Mouse (Mus musculus): ENCODE measurements around the gene Anapc2. TPM values are rescaled to one million over a fixed set of nuclear protein-coding genes. Genes with fewer than 3 reads are reported as not detected.

Anapc2 gene
- total RNA-seq, 2 experiments from 2014 or later: 9.2 to 12.9 TPM

DNA sequence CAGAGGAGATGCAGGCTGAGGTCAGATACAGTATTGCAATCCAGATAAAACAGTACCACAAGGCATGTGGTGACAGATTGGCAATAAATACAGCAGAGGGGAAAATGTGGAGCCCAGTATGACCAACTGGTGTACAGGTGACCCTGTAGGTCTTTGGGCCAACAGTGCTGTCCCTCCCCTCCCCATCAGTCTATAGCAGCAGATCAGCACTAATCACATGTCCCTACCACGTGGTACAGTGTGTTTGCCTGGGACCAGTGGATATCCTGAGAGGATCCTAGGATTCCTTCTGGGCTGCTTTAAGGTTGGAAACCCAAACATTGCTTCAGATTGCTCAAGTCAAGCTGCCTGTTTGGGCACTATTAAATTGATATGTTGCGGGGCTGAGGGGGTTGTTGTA is 61.3 kb downstream of the Anapc2 start:
- ATAC-seq (replicated peaks; ENCODE audit: low FRiP score, poor library complexity, severe bottlenecking): no peak

Other genes with a start within 250 kb of the Anapc2 start
Only the 30 nearest of the 34 such genes appear.
- not detected in 2 replicates for gene Entpd8, start 192.2 kb upstream of the Anapc2 start, total RNA-seq (2015; ENCODE audit: low replicate concordance)
- not detected in 2 replicates for gene Entpd8, start 192.2 kb upstream of the Anapc2 start, total RNA-seq (2017; ENCODE audit: low replicate concordance)
- not detected in 2 replicates for gene Noxa1, start 177.3 kb upstream of the Anapc2 start, total RNA-seq (2015; ENCODE audit: low replicate concordance)
- not detected in 2 replicates for gene Noxa1, start 177.3 kb upstream of the Anapc2 start, total RNA-seq (2017; ENCODE audit: low replicate concordance)
- not detected in 2 replicates for gene Nrarp, start 91.7 kb upstream of the Anapc2 start, total RNA-seq (2015; ENCODE audit: low replicate concordance)
- 0.51 TPM in 1 of 2 replicates, not detected in the other for gene Nrarp, start 91.7 kb upstream of the Anapc2 start, total RNA-seq (2017; ENCODE audit: low replicate concordance)
- gene Tor4a, start 75.6 kb upstream of the Anapc2 start, total RNA-seq (2015; ENCODE audit: low replicate concordance): 3.1 and 5.0 TPM in 2 replicates
- gene Tor4a, start 75.6 kb upstream of the Anapc2 start, total RNA-seq (2017; ENCODE audit: low replicate concordance): 6.7 and 7.4 TPM in 2 replicates
- gene Nelfb, start 61.0 kb upstream of the Anapc2 start, total RNA-seq (2015; ENCODE audit: low replicate concordance): 0.77 and 6.1 TPM in 2 replicates
- 19.5 and 25.7 TPM in 2 replicates for gene Nelfb, start 61.0 kb upstream of the Anapc2 start, total RNA-seq (2017; ENCODE audit: low replicate concordance)
- gene Stpg3, start 57.8 kb upstream of the Anapc2 start, total RNA-seq (2015; ENCODE audit: low replicate concordance): not detected in 2 replicates
- 0.34 TPM in 1 of 2 replicates, not detected in the other for gene Stpg3, start 57.8 kb upstream of the Anapc2 start, total RNA-seq (2017; ENCODE audit: low replicate concordance)
- not detected in 2 replicates for gene Fam166a, start 53.7 kb upstream of the Anapc2 start, total RNA-seq (2015; ENCODE audit: low replicate concordance)
- not detected in 2 replicates for gene Fam166a, start 53.7 kb upstream of the Anapc2 start, total RNA-seq (2017; ENCODE audit: low replicate concordance)
- gene Tubb4b, start 47.8 kb upstream of the Anapc2 start, total RNA-seq (2015; ENCODE audit: low replicate concordance): 161 and 203 TPM in 2 replicates
- 205 and 234 TPM in 2 replicates for gene Tubb4b, start 47.8 kb upstream of the Anapc2 start, total RNA-seq (2017; ENCODE audit: low replicate concordance)
- gene Slc34a3, start 38.1 kb upstream of the Anapc2 start, total RNA-seq (2015; ENCODE audit: low replicate concordance): not detected in 2 replicates
- gene Slc34a3, start 38.1 kb upstream of the Anapc2 start, total RNA-seq (2017; ENCODE audit: low replicate concordance): not detected in 2 replicates
- not detected in 2 replicates for gene Rnf224, start 35.7 kb upstream of the Anapc2 start, total RNA-seq (2015; ENCODE audit: low replicate concordance)
- not detected in 2 replicates for gene Rnf224, start 35.7 kb upstream of the Anapc2 start, total RNA-seq (2017; ENCODE audit: low replicate concordance)
- gene Rnf208, start 30.2 kb upstream of the Anapc2 start, total RNA-seq (2015; ENCODE audit: low replicate concordance): not detected in 2 replicates
- gene Rnf208, start 30.2 kb upstream of the Anapc2 start, total RNA-seq (2017; ENCODE audit: low replicate concordance): not detected in 2 replicates
- not detected in 2 replicates for gene Cysrt1, start 30.0 kb upstream of the Anapc2 start, total RNA-seq (2015; ENCODE audit: low replicate concordance)
- gene Cysrt1, start 30.0 kb upstream of the Anapc2 start, total RNA-seq (2017; ENCODE audit: low replicate concordance): not detected in 2 replicates
- 2.1 and 3.3 TPM in 2 replicates for gene AL732309.1, start 25.6 kb upstream of the Anapc2 start, total RNA-seq (2015; ENCODE audit: low replicate concordance)
- 1.6 TPM in 1 of 2 replicates, not detected in the other for gene AL732309.1, start 25.6 kb upstream of the Anapc2 start, total RNA-seq (2017; ENCODE audit: low replicate concordance)
- gene Tmem203, start 17.0 kb upstream of the Anapc2 start, total RNA-seq (2015; ENCODE audit: low replicate concordance): 2.5 and 8.8 TPM in 2 replicates
- gene Tmem203, start 17.0 kb upstream of the Anapc2 start, total RNA-seq (2017; ENCODE audit: low replicate concordance): 2.2 and 3.7 TPM in 2 replicates
- 1.5 and 4.0 TPM in 2 replicates for gene Tprn, start 9.9 kb upstream of the Anapc2 start, total RNA-seq (2015; ENCODE audit: low replicate concordance)
- 0.26 and 2.6 TPM in 2 replicates for gene Tprn, start 9.9 kb upstream of the Anapc2 start, total RNA-seq (2017; ENCODE audit: low replicate concordance)
- gene Ssna1, start within 50 bp of the Anapc2 start, total RNA-seq (2015; ENCODE audit: low replicate concordance): 36.5 and 67.5 TPM in 2 replicates
- 9.9 and 24.8 TPM in 2 replicates for gene Ssna1, start within 50 bp of the Anapc2 start, total RNA-seq (2017; ENCODE audit: low replicate concordance)
- gene Tmem210, start 15.7 kb downstream of the Anapc2 start, total RNA-seq (2015; ENCODE audit: low replicate concordance): not detected in 2 replicates
- not detected in 2 replicates for gene Tmem210, start 15.7 kb downstream of the Anapc2 start, total RNA-seq (2017; ENCODE audit: low replicate concordance)
- gene Lrrc26, start 17.4 kb downstream of the Anapc2 start, total RNA-seq (2015; ENCODE audit: low replicate concordance): not detected in 2 replicates
- not detected in 2 replicates for gene Lrrc26, start 17.4 kb downstream of the Anapc2 start, total RNA-seq (2017; ENCODE audit: low replicate concordance)
- gene Grin1, start 46.7 kb downstream of the Anapc2 start, total RNA-seq (2015; ENCODE audit: low replicate concordance): not detected in 2 replicates
- not detected in 2 replicates for gene Grin1, start 46.7 kb downstream of the Anapc2 start, total RNA-seq (2017; ENCODE audit: low replicate concordance)
- gene Man1b1, start 59.9 kb downstream of the Anapc2 start, total RNA-seq (2015; ENCODE audit: low replicate concordance): 4.6 and 11.1 TPM in 2 replicates
- gene Man1b1, start 59.9 kb downstream of the Anapc2 start, total RNA-seq (2017; ENCODE audit: low replicate concordance): 13.2 and 28.3 TPM in 2 replicates
- 13.3 TPM in 1 of 2 replicates, not detected in the other for gene Dpp7, start 83.9 kb downstream of the Anapc2 start, total RNA-seq (2015; ENCODE audit: low replicate concordance)
- gene Dpp7, start 83.9 kb downstream of the Anapc2 start, total RNA-seq (2017; ENCODE audit: low replicate concordance): 2.6 TPM in 1 of 2 replicates, not detected in the other
- gene Uap1l1, start 93.2 kb downstream of the Anapc2 start, total RNA-seq (2015; ENCODE audit: low replicate concordance): 7.7 and 13.3 TPM in 2 replicates
- gene Uap1l1, start 93.2 kb downstream of the Anapc2 start, total RNA-seq (2017; ENCODE audit: low replicate concordance): 0.51 and 3.9 TPM in 2 replicates
- 3.3 and 8.8 TPM in 2 replicates for gene Sapcd2, start 99.8 kb downstream of the Anapc2 start, total RNA-seq (2015; ENCODE audit: low replicate concordance)
- 0.98 and 8.0 TPM in 2 replicates for gene Sapcd2, start 99.8 kb downstream of the Anapc2 start, total RNA-seq (2017; ENCODE audit: low replicate concordance)
- gene Entpd2, start 123.4 kb downstream of the Anapc2 start, total RNA-seq (2015; ENCODE audit: low replicate concordance): not detected in 2 replicates
- gene Entpd2, start 123.4 kb downstream of the Anapc2 start, total RNA-seq (2017; ENCODE audit: low replicate concordance): not detected in 2 replicates
- gene Npdc1, start 126.9 kb downstream of the Anapc2 start, total RNA-seq (2015; ENCODE audit: low replicate concordance): not detected in 2 replicates
- not detected in 2 replicates for gene Npdc1, start 126.9 kb downstream of the Anapc2 start, total RNA-seq (2017; ENCODE audit: low replicate concordance)
- 2.7 and 4.0 TPM in 2 replicates for gene Fut7, start 150.8 kb downstream of the Anapc2 start, total RNA-seq (2015; ENCODE audit: low replicate concordance)
- 4.4 and 4.5 TPM in 2 replicates for gene Fut7, start 150.8 kb downstream of the Anapc2 start, total RNA-seq (2017; ENCODE audit: low replicate concordance)
- 7.7 and 16.7 TPM in 2 replicates for gene Abca2, start 156.2 kb downstream of the Anapc2 start, total RNA-seq (2015; ENCODE audit: low replicate concordance)
- 4.5 and 7.3 TPM in 2 replicates for gene Abca2, start 156.2 kb downstream of the Anapc2 start, total RNA-seq (2017; ENCODE audit: low replicate concordance)
- not detected in 2 replicates for gene Clic3, start 184.4 kb downstream of the Anapc2 start, total RNA-seq (2015; ENCODE audit: low replicate concordance)
- gene Clic3, start 184.4 kb downstream of the Anapc2 start, total RNA-seq (2017; ENCODE audit: low replicate concordance): not detected in 2 replicates
- 18.2 and 33.8 TPM in 2 replicates for gene Paxx, start 188.6 kb downstream of the Anapc2 start, total RNA-seq (2015; ENCODE audit: low replicate concordance)
- 8.4 and 10.6 TPM in 2 replicates for gene Paxx, start 188.6 kb downstream of the Anapc2 start, total RNA-seq (2017; ENCODE audit: low replicate concordance)
- 1.3 TPM in 1 of 2 replicates, not detected in the other for gene Ptgds, start 197.6 kb downstream of the Anapc2 start, total RNA-seq (2015; ENCODE audit: low replicate concordance)
- not detected in 2 replicates for gene Ptgds, start 197.6 kb downstream of the Anapc2 start, total RNA-seq (2017; ENCODE audit: low replicate concordance)

Measured in erythroblast, adult 5-6 weeks (primary cell).